Mouse (Mus musculus) heart, postnatal 10 days (tissue): ENCODE data around the gene Lrrc38. TPM values are rescaled to one million over a fixed set of nuclear protein-coding genes. Genes with fewer than 3 reads are reported as not detected.

ENCODE experiments used
- DNase-seq, 2 experiments: peaks; one replicate each; pipeline ENCODE4 v3.0.0; 2021
- intact Hi-C: fragments of 180-260 bp; cut with DNase I; formaldehyde crosslinking; loops from one replicate; pipeline ENCODE4 v1.15.1; 2025
- total RNA-seq, 2 experiments: library from RNA; stranded (reverse); gene quantifications; 2 replicates each; pipeline ENCODE4 v1.2.3; 2021

Lrrc38 gene
- total RNA-seq, 2 experiments from 2014 or later: 0.14 TPM; not detected in 1

- DNase-seq: no peak
- intact Hi-C loops: no loop called here
These were observed 879 bp upstream of the Lrrc38 start for GRCm38 (mm10) chr4:143348678-143349077.

GRCm38 (mm10) chr4:143350047-143351015 lies 774 bp downstream of the Lrrc38 start:
- peak; percentile 4 to 8 for DNase-seq
- intact Hi-C loops: no loop called here

- intact Hi-C loops: no loop called here
- DNase-seq: no peak
These were observed 2.7 kb downstream of the Lrrc38 start for GRCm38 (mm10) chr4:143352301-143352700.

- intact Hi-C loops: no loop called here
- DNase-seq: no peak
These were observed 12.0 kb downstream of the Lrrc38 start for GRCm38 (mm10) chr4:143361520-143361919.

- no peak for DNase-seq
- intact Hi-C loops: no loop called here
These were observed 17.0 kb downstream of the Lrrc38 start for GRCm38 (mm10) chr4:143366415-143367041.

- no peak for DNase-seq
- intact Hi-C loops: no loop called here
These were observed 29.9 kb downstream of the Lrrc38 start for GRCm38 (mm10) chr4:143379480-143379879.

- DNase-seq: peak in 1 of 2 experiments; percentile 4
- intact Hi-C loops: loop anchor here (1.0 to 5.0 kb wide), 3 partner anchors 55 to 353 kb away; no protein-coding TSS in a partner anchor
These were observed 30.6 kb downstream of the Lrrc38 start for GRCm38 (mm10) chr4:143379931-143380715.

- DNase-seq: peak; percentile 8 to 52
- intact Hi-C loops: loop anchor here (1.0 to 5.0 kb wide), 3 partner anchors 55 to 353 kb away; no protein-coding TSS in a partner anchor
These were observed 31.1 kb downstream of the Lrrc38 start for GRCm38 (mm10) chr4:143380716-143381004.

- intact Hi-C loops: loop anchor here (5.0 kb wide), 2 partner anchors 125 to 355 kb away; no protein-coding TSS in a partner anchor
These were observed 32.6 kb downstream of the Lrrc38 start for GRCm38 (mm10) chr4:143382163-143382562.

GRCm38 (mm10) chr4:143383646-143384045 lies 34.1 kb downstream of the Lrrc38 start:
- no peak for DNase-seq
- intact Hi-C loops: loop anchor here (5.0 kb wide), 2 partner anchors 126 to 356 kb away; no protein-coding TSS in a partner anchor

More at GRCm38 (mm10) chr4:143382163-143382562, 32.6 kb downstream of the Lrrc38 start:
- no peak for DNase-seq

- DNase-seq: peak; percentile 54 to 61
- intact Hi-C loops: no loop called here
These were observed 39.6 kb downstream of the Lrrc38 start for GRCm38 (mm10) chr4:143388955-143389702.

GRCm38 (mm10) chr4:143394181-143394580 lies 44.6 kb downstream of the Lrrc38 start, which contains the start of gene Pramel1:
Pramel1 (plus strand) TSS chr4:143394428.
- DNase-seq: no peak
- intact Hi-C loops: no loop called here

- DNase-seq: peak in 1 of 2 experiments; percentile 22
- intact Hi-C loops: no loop called here
These were observed 62.1 kb downstream of the Lrrc38 start for GRCm38 (mm10) chr4:143411566-143412218.

GRCm38 (mm10) chr4:143412219-143413092 lies 62.9 kb downstream of the Lrrc38 start, which contains the start of gene Pramef8:
Pramef8 (plus strand) TSS chr4:143412426.
- intact Hi-C loops: no loop called here
- peak; percentile 96 for DNase-seq

- no peak for DNase-seq
- intact Hi-C loops: no loop called here
These were observed 64.1 kb downstream of the Lrrc38 start for GRCm38 (mm10) chr4:143413621-143414020.

GRCm38 (mm10) chr4:143414121-143414520 lies 64.6 kb downstream of the Lrrc38 start:
- intact Hi-C loops: no loop called here
- DNase-seq: no peak
